Mouse (Mus musculus) E14TG2a.4 (cell line): Measurements from ENCODE around the gene Gabrb1.
A peak's percentile ranks its signal among the peaks of the same experiment; 100 is the strongest.

Source experiments
- H3K27me3 ChIP-seq: 2 replicates; pipeline ENCODE4 v1.6.1; 2014; ENCODE audit warnings: low read length, control low read depth; ENCODE audit not compliant: insufficient read depth
- H3K36me3 ChIP-seq: 2 replicates; pipeline ENCODE4 v1.6.1; 2014; ENCODE audit warnings: low read length, control low read depth; ENCODE audit not compliant: insufficient read depth
- H3K4me1 ChIP-seq: replicated peaks from 2 replicates; pipeline ENCODE4 v1.6.1; 2014; ENCODE audit warnings: low read depth, low read length, control low read depth
- H3K4me3 ChIP-seq: replicated peaks from 2 replicates; pipeline ENCODE4 v1.5.1; 2014; ENCODE audit warnings: mild to moderate bottlenecking, low read length
- H3K9me3 ChIP-seq: 2 replicates; pipeline ENCODE4 v1.6.1; 2014; ENCODE audit warnings: low read length, control low read depth
- CTCF ChIP-seq: conservative IDR thresholded peaks from 2 replicates; pipeline ENCODE4 v1.5.1; 2014; ENCODE audit warnings: low read length
- NANOG ChIP-seq: IDR thresholded peaks from 2 replicates; pipeline ENCODE4 v1.6.1; 2014; ENCODE audit warnings: borderline replicate concordance, low read length, mixed read lengths
- POU5F1 ChIP-seq: IDR thresholded peaks from 2 replicates; pipeline ENCODE4 v1.6.1; 2014; ENCODE audit warnings: low read length, borderline replicate concordance

Gabrb1 gene

GRCm38 (mm10) chr5:71658115-71658497 lies 193 bp downstream of the Gabrb1 start, which contains the start of gene Gabra4:
TSS of gene Gabra4 (minus strand) at chr5:71658308.
- TF ChIP-seq POU5F1: no peak
- no peak for TF ChIP-seq NANOG
- no peak for TF ChIP-seq CTCF
- Histone ChIP-seq H3K27me3 (peaks cover 48% of the 10 kb centered on the region), H3K4me1 (peaks cover 16% of the 10 kb centered on the region; the same call in 1 of the 2 replicates), H3K36me3 (no peaks in the 10 kb centered on the region), H3K4me3 (peak within 1 kb of the TSS; percentile 81), H3K9me3 (no peaks in the 10 kb centered on the region)

- Histone ChIP-seq H3K4me3 (no peak overlapping the region), H3K27me3 (no peaks in the 10 kb centered on the region), H3K4me1 (no peaks in the 10 kb centered on the region), H3K9me3 (no peaks in the 10 kb centered on the region), H3K36me3 (no peaks in the 10 kb centered on the region)
- no peak for TF ChIP-seq POU5F1
- TF ChIP-seq CTCF: no peak
- TF ChIP-seq NANOG: no peak
Observed at GRCm38 (mm10) chr5:71665593-71665992, 7.7 kb downstream of the Gabrb1 start.

GRCm38 (mm10) chr5:71699696-71700467 lies 42.0 kb downstream of the Gabrb1 start:
- Histone ChIP-seq H3K9me3 (no peaks in the 10 kb centered on the region), H3K36me3 (no peaks in the 10 kb centered on the region), H3K27me3 (peaks cover 25% of the 10 kb centered on the region), H3K4me1 (no peaks in the 10 kb centered on the region; the same call in 1 of the 2 replicates), H3K4me3 (no peak overlapping the region)
- TF ChIP-seq CTCF (no peak), NANOG (no peak), POU5F1 (no peak)

- H3K4me3 ChIP-seq: peak overlapping the region; percentile 76
Observed at GRCm38 (mm10) chr5:71700468-71701272, 42.8 kb downstream of the Gabrb1 start.

GRCm38 (mm10) chr5:71701273-71701614 lies 43.3 kb downstream of the Gabrb1 start:
- no peaks in the 10 kb centered on the region; the same call in 1 of the 2 replicates for H3K4me1 ChIP-seq
- H3K27me3 ChIP-seq: peaks cover 25% of the 10 kb centered on the region
- TF ChIP-seq POU5F1 (no peak), CTCF (no peak), NANOG (no peak)
- peak overlapping the region; percentile 76 for H3K4me3 ChIP-seq
- H3K36me3 ChIP-seq: no peaks in the 10 kb centered on the region
- no peaks in the 10 kb centered on the region for H3K9me3 ChIP-seq

More at GRCm38 (mm10) chr5:71700468-71701272, 42.8 kb downstream of the Gabrb1 start:
- H3K27me3 ChIP-seq: peaks cover 25% of the 10 kb centered on the region
- no peak for TF ChIP-seq CTCF
- no peak for TF ChIP-seq POU5F1
- TF ChIP-seq NANOG: no peak
- no peaks in the 10 kb centered on the region for H3K9me3 ChIP-seq
- H3K36me3 ChIP-seq: no peaks in the 10 kb centered on the region
- H3K4me1 ChIP-seq: no peaks in the 10 kb centered on the region; the same call in 1 of the 2 replicates

- Histone ChIP-seq H3K27me3 (no peaks in the 10 kb centered on the region), H3K9me3 (no peaks in the 10 kb centered on the region), H3K36me3 (no peaks in the 10 kb centered on the region), H3K4me1 (no peaks in the 10 kb centered on the region), H3K4me3 (no peak overlapping the region)
- TF ChIP-seq NANOG: no peak
- no peak for TF ChIP-seq CTCF
- TF ChIP-seq POU5F1: no peak
Observed at GRCm38 (mm10) chr5:71732931-71733792, 75.2 kb downstream of the Gabrb1 start.

GRCm38 (mm10) chr5:71747411-71747810 lies 89.5 kb downstream of the Gabrb1 start:
- Histone ChIP-seq H3K36me3 (no peaks in the 10 kb centered on the region), H3K27me3 (no peaks in the 10 kb centered on the region), H3K4me1 (no peaks in the 10 kb centered on the region), H3K9me3 (no peaks in the 10 kb centered on the region), H3K4me3 (no peak overlapping the region)
- no peak for TF ChIP-seq CTCF
- no peak for TF ChIP-seq POU5F1
- TF ChIP-seq NANOG: no peak

- H3K9me3 ChIP-seq: no peaks in the 10 kb centered on the region
- TF ChIP-seq NANOG (no peak), POU5F1 (no peak), CTCF (no peak)
- H3K4me3 ChIP-seq: no peak overlapping the region
- H3K36me3 ChIP-seq: no peaks in the 10 kb centered on the region
- H3K4me1 ChIP-seq: no peaks in the 10 kb centered on the region
- no peaks in the 10 kb centered on the region for H3K27me3 ChIP-seq
Observed at GRCm38 (mm10) chr5:71753966-71754365, 96.1 kb downstream of the Gabrb1 start.
